Mouse (Mus musculus): ENCODE results near the gene Snorc.

Snorc gene

GRCm38 (mm10) chr1:87510166-87510691 is 40.2 kb downstream of the Snorc start:
- DNase-seq (ENCODE audit: low spot score) = peak; percentile 29

DNA sequence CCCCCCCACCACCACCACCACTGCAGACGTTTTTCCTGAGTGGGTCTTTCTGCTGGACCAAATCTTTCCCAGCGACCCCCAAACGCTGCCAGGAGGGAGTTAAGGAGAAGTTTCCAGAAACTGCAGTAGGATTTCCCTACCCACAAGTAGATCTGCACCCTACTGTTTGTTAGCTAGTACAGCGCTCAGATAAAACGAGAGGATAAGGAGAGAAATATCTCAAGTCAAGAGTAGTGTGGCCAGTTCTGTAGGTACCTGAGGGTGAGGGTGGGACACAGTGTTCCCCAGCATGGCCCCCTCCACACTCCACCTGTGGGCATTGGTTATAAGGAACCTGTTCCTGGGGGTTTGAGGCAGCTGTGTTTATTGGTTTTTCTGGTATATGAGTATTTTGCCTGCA is 40.8 kb downstream of the Snorc start:
- DNase-seq (ENCODE audit: low spot score) = no peak

- DNase-seq (ENCODE audit: low spot score) = no peak
Measured at GRCm38 (mm10) chr1:87520467-87520866, 50.4 kb downstream of the Snorc start.

DNA sequence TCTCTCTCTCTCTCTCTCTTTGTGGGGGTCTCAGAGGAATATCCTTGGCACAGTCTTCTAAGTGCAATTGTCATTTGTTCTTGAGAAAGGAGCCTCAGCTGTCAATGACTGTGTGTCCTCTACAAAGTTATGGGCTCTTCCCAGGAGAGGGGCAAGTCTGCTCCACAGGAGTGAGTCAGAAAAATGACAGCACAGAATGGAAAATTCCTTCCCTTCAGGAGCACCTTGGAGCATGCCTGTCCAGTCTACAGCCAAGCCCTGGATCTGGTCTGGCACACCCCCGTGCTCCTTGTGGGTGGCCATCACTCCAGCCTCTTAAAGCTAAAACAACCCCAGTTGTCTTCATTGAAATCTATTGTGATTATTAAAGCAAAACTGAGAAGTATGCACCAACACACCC is 51.5 kb downstream of the Snorc start:
- DNase-seq (ENCODE audit: low spot score) = no peak

DNA sequence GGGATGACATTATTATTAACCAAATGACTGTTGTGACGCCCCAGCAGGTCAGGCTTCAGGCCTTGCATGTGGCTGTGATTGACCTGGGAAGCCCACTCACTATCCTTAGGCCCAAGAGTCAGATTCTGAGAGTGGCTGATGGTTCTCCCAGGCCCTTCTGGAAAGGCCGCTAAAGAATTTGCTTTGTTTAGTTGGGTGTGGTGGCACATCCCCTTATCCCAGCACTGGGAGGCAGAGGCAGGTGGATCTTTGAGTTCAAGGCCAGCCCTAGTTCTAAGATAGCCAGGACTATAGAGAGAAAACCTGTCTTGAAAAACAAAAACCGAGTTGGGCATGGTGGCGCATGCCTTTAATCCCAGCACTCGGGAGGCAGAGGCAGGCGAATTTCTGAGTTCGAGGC is 55.0 kb downstream of the Snorc start:
- DNase-seq (ENCODE audit: low spot score) = no peak

Data from ovary, adult 18-20 months (tissue).